Mouse (Mus musculus): ENCODE measurements around the gene Gak. TPM values are rescaled to one million over a fixed set of nuclear protein-coding genes. Genes with fewer than 3 reads are reported as not detected.

Gak gene
- 75.0 and 80.5 TPM in 2 replicates for polyA plus RNA-seq (2012; rRNA removed)

GRCm38 (mm10) chr5:108629634-108630483 is at the start of gene Gak, which contains the start of gene Tmem175:
Gene Gak (minus strand): TSS chr5:108629755.
Gene Tmem175 (plus strand): TSS chr5:108629770.
- peak; percentile 57 for DNase-seq (ENCODE audit: low read depth)

DNA sequence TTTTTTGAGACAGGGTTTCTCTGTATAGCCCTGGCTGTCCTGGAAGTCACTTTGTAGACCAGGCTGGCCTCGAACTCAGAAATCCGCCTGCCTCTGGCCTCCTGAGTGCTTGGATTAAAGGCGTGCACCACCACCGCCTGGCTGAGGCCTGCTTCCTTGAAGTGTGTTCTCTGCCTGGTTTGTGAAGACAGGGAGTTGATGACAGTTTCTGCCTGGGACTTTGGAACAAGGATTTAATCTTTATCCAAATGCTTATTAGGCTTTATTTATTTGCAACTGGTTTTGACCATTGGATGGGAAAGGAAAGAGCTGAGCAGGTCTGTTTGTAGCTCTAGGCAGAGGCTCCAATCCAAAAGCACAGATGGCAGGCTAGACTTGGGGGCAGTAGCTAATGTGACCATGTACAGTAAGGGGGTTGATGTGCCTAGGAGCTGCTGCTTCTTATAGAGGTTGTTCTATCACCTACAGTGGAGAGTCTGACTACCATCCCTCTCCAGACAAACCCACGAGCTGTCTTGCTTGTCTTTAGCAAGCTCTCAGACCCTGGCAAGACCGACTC is 48.8 kb upstream of the Gak start:
- no peak for DNase-seq (ENCODE audit: low read depth)

- no peak for DNase-seq (ENCODE audit: low read depth)
Observed at GRCm38 (mm10) chr5:108677605-108678295, 48.2 kb upstream of the Gak start.

DNA sequence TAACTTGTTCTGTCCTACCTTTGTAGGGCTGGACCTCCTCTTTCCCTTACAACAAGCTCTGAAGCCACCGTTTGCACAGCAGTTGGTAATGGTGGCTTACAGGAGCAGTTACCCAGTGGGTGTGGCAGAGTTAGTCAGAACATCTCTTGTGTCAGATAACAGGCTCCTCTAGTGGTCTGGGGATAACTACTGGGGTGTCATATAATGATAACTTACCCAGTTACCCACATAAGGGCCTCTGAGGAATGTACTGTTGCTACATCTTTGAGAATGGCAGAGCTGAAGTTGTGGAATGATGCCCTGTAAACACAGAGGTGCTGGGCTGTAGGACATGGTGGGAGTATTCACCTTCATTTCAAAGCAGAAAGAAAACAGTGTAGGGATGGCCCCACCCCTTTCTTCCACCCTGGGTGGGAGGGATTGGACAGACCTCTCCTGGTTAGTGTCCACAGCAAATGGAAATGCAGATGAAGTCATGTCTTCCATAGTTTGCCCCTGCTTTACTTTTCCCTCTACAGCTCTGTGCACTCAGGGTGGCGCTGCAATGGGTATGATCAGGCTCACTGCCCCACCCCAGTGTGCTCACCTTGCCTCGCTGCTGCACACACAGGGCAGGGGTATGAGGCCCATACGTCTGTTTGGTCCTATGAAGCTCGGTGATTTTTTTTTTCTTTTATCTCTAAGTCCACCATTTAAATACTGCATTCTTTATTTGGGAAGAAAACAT is 47.4 kb upstream of the Gak start:
- no peak for DNase-seq (ENCODE audit: low read depth)

GRCm38 (mm10) chr5:108675251-108675816 is 45.8 kb upstream of the Gak start, which contains the start of gene Slc26a1:
Gene Slc26a1 (minus strand): TSS chr5:108675569.
- DNase-seq (ENCODE audit: low read depth), result no peak

- DNase-seq (ENCODE audit: low read depth), result no peak
Observed at GRCm38 (mm10) chr5:108674624-108675023, 45.1 kb upstream of the Gak start.

- no peak for DNase-seq (ENCODE audit: low read depth)
Observed at GRCm38 (mm10) chr5:108671757-108672156, 42.2 kb upstream of the Gak start.

DNA sequence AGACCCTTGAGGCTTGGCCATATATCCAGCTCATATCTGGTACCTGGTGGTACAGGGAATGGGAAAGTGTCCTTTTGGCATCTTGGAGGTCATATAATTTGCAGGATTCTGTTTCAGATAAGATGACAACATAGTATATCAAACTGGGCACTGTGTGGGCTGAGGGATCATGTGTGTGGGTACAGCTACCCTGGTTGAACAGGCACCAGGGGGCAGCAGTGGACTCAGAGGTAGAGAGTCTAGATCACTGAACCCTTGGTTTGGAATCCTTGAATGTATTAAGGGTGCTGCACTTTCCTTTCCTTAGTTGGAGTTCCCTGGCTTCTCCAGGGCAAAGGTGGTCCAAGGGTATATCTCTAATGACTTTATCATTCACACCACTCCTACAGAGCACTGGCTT is 41.2 kb upstream of the Gak start:
- DNase-seq (ENCODE audit: low read depth), result no peak

GRCm38 (mm10) chr5:108669986-108670385 is 40.4 kb upstream of the Gak start:
- no peak for DNase-seq (ENCODE audit: low read depth)

DNA sequence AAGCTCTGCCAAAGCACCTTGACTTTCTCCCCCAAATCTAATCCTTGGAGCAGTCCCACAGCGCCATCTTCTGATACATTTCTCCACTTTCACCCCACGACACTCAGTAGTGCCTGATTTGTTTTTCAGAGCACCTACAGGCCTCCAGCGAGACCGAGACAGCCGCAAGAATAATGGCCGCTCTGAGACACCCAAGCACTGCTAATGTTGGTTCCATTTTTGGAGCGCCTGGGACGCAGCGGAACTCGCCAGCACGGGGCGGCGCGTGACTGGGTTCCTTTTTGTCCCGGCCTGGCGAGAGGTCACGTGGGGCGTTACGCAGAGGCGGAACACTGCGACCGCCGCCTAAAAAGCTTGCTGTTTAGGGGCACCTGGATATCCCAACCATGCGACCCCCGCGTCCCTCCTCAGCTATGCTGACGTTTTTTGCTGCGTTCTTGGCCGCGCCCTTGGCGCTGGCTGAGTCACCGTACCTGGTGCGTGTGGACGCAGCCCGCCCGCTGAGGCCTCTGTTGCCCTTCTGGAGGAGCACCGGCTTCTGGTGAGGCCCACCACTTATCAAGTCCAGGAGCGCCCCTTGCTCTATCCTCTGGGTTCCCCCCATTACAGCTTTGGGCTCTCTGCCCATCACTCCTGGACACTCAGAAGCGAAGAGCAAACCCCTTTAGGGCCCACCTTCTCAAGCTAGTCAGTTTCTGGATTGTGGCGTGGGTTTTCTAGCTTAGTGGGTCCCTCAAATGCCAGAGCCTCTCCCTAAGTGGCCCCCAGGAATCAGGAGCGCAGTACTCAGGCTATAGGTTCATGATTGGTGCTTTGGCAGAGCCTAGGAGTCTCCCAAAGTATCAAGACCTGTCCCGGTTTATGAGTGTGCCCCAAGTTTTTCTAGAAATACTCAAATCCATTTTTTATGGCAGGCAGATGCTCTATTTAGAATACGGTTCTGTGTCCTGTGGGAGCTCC is 39.7 kb upstream of the Gak start, which contains the start of gene Dgkq:
TSS of gene Dgkq (minus strand) at position 696 of the 960 bp plus-strand sequence.
- DNase-seq (ENCODE audit: low read depth), result no peak

DNA sequence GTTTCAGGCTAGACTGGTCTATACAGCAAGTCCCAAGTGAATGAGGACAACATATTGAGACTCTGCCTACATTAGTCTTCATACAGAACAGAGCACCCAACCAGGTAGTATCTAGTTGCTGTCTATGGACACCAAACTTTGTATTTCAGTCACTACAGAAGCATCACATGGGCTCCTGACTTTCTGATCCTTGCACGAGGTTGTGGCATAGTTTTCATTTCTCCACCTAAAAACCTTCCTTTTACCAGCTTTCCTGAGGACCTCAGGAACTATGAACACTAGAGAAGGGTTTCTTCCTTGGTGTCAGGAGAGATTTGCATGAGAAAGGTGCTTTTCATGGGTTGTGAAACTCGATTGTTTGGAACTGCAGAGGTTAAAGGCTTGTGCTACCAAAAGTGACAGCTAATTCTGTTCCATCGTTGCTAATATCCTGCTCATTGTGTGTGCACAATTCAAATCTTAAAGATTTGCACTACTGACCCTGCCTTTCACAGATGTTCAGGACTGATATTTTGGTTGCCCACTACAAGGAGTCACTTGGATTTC is 38.9 kb upstream of the Gak start:
- DNase-seq (ENCODE audit: low read depth), result no peak

GRCm38 (mm10) chr5:108667370-108667769 is 37.8 kb upstream of the Gak start:
- DNase-seq (ENCODE audit: low read depth), result no peak

DNA sequence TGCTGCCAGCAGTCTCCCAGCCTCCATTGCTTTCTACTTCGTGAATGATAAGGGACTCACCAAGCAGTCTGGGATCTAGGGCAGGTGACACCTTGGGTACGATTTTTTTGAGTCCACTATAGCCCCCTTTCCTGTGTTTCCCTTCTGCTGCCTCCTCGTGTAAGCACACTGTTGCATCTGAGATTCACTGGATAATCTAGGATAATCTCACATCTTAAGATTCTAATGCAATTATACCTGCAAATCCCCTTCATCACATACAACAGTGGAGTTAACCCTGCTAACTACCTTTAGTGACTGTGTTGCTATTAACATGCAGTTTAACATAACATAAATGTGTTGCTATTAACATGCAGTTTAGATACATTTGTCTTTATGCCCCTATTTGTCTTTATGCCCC is 35.5 kb upstream of the Gak start:
- DNase-seq (ENCODE audit: low read depth), result no peak

DNA sequence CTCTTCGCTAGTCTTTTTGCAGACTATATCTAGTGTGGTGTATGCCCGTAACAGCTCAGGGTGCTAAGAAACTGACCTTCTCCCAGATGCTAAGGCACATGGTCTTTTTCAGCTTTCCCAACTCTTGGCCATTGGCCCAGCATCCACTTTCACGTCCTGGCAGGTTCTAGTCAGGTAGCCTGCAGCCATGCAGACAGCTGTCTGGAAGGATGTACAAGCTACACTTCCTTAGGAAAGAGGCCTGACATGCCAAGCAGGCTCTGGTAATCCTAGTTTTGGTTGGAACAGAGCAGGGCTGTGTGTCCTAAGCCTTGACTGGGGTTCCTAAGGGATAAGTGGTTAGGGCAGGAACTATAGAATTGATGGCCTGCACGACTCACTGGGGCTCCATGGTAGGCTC is 33.2 kb upstream of the Gak start:
- DNase-seq (ENCODE audit: low read depth), result peak; percentile 74

DNA sequence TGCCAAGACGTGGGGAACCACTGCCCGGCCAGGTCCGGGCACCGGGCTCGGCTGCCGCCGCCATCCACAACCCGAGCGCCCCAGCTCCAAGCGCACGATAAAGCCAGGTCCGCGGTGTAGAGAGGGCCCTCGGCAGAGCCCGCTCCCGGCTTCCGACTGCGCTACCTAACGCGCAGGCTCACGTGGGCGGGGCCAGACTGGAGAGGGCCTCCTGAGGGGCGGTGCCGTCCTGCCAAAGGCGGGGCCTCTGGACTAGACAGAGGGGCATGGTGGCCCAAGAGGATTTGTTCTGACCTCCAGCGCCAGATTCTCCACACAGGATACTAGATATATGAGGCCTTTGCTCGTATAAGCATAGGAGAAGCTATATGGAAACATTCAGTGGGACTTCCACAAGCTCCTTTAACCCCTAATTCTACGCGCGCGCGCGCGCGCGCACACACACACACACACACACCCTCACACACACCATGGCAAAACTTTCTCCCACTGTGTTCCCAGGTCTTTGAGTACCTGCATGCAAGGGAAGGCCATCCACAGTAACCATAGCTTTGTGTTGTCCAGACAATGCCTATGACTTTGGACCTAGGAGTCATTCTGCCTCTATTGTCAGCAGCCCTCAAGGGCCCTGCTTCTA is 31.2 kb upstream of the Gak start:
- DNase-seq (ENCODE audit: low read depth), result no peak

- DNase-seq (ENCODE audit: low read depth), result no peak
Observed at GRCm38 (mm10) chr5:108659698-108660631, 30.4 kb upstream of the Gak start, which contains the start of gene Idua. Gene Idua (plus strand): TSS chr5:108660331.

- no peak for DNase-seq (ENCODE audit: low read depth)
Observed at GRCm38 (mm10) chr5:108658611-108659010, 29.1 kb upstream of the Gak start.

GRCm38 (mm10) chr5:108657406-108657805 is 27.9 kb upstream of the Gak start:
- no peak for DNase-seq (ENCODE audit: low read depth)
